Mouse (Mus musculus) midbrain, embryonic 10.5 days (tissue): ENCODE results near the gene Ahdc1. TPM values are rescaled to one million over a fixed set of nuclear protein-coding genes. Genes with fewer than 3 reads are reported as not detected.

ENCODE experiments used
- DNase-seq: peaks from one replicate; pipeline ENCODE4 v3.0.0-alpha.2; 2017; ENCODE audit warnings: low spot score
- H3K27ac ChIP-seq: fragments of 300-500 bp; sonication (generic); replicated peaks from 2 replicates; pipeline ENCODE4 v1.5.1; 2016; ENCODE audit warnings: mild to moderate bottlenecking
- H3K27me3 ChIP-seq: fragments of 300-500 bp; sonication (generic); 2 replicates; pipeline ENCODE4 v1.6.1; 2016; ENCODE audit warnings: low read depth, mild to moderate bottlenecking; ENCODE audit not compliant: poor library complexity, severe bottlenecking
- H3K36me3 ChIP-seq: fragments of 300-500 bp; sonication (generic); 2 replicates; pipeline ENCODE4 v1.6.1; 2016; ENCODE audit warnings: mild to moderate bottlenecking, moderate library complexity
- H3K4me1 ChIP-seq: fragments of 300-500 bp; sonication (generic); 2 replicates; pipeline ENCODE4 v1.6.1; 2016
- H3K4me3 ChIP-seq: fragments of 300-500 bp; sonication (generic); 2 replicates; pipeline ENCODE4 v1.5.1; 2016; ENCODE audit warnings: mild to moderate bottlenecking, moderate library complexity
- H3K9me3 ChIP-seq: fragments of 300-500 bp; sonication (generic); replicated peaks from 2 replicates; pipeline ENCODE4 v1.6.1; 2016; ENCODE audit warnings: mild to moderate bottlenecking
- WGBS: fragments of 180-500 bp; shearing (Covaris S2); methylation state at CpG from one replicate; pipeline ENCODE4 v1.1.7; 2016; 5-methylcytosine and 5-hydroxymethylcytosine counted together
- polyA plus RNA-seq: library from polyadenylated mRNA; unstranded; fragments of >200 nt; fragmentation: Nextera tagmentation; extraction: Ambion mirVana; gene quantifications from 2 replicates; pipeline ENCODE4 v1.2.1, GENCODE M21; 2016

Ahdc1 gene
- polyA plus RNA-seq, 1 experiment from 2014 or later = 5.8 TPM

- Histone ChIP-seq H3K27ac (no peak overlapping the region; the same call in 1 of the 2 replicates), H3K36me3 (no peaks in the 10 kb centered on the region), H3K9me3 (no peaks in the 10 kb centered on the region), H3K4me1 (peaks cover 39% of the 10 kb centered on the region), H3K4me3 (no peak overlapping the region), H3K27me3 (no peaks in the 10 kb centered on the region)
- DNase-seq = no peak
- 61% methylated on average over 6 of the region's 6 CpGs for WGBS
Measured at GRCm38 (mm10) chr4:133113351-133113882, 102.4 kb downstream of the Ahdc1 start.

- Histone ChIP-seq H3K4me3 (no peak overlapping the region), H3K9me3 (no peaks in the 10 kb centered on the region), H3K4me1 (peaks cover 39% of the 10 kb centered on the region), H3K27me3 (no peaks in the 10 kb centered on the region), H3K27ac (no peak overlapping the region), H3K36me3 (no peaks in the 10 kb centered on the region)
- no peak for DNase-seq
- WGBS = 94% methylated on average over 3 of the region's 3 CpGs
Measured at GRCm38 (mm10) chr4:133114762-133115161, 103.7 kb downstream of the Ahdc1 start.

- Histone ChIP-seq H3K36me3 (no peaks in the 10 kb centered on the region), H3K4me1 (peaks cover 49% of the 10 kb centered on the region), H3K4me3 (no peak overlapping the region), H3K27me3 (no peaks in the 10 kb centered on the region), H3K9me3 (no peaks in the 10 kb centered on the region), H3K27ac (peak overlapping the region; percentile 78; the same call in 1 of the 2 replicates)
- DNase-seq = no peak
- 85% methylated on average over 14 of the region's 14 CpGs for WGBS
Measured at GRCm38 (mm10) chr4:133115721-133116429, 104.8 kb downstream of the Ahdc1 start.

- H3K4me1 ChIP-seq = peaks cover 56% of the 10 kb centered on the region
- no peaks in the 10 kb centered on the region for H3K36me3 ChIP-seq
- no peak for DNase-seq
- H3K4me3 ChIP-seq = 0 out of 2 replicates have a peak overlapping the region, but pooled peaks have one; percentile 25
- H3K27me3 ChIP-seq = no peaks in the 10 kb centered on the region
- H3K27ac ChIP-seq = peak overlapping the region; percentile 78
- H3K9me3 ChIP-seq = no peaks in the 10 kb centered on the region
- WGBS = 58% methylated on average over 3 of the region's 3 CpGs
Measured at GRCm38 (mm10) chr4:133116756-133117470, 105.9 kb downstream of the Ahdc1 start.

- DNase-seq = peak; percentile 49
- no peaks in the 10 kb centered on the region for H3K36me3 ChIP-seq
- H3K4me3 ChIP-seq = peak overlapping the region; percentile 25
- H3K27ac ChIP-seq = peak overlapping the region; percentile 78
- peaks cover 60% of the 10 kb centered on the region for H3K4me1 ChIP-seq
- WGBS = 28% methylated on average over 18 of the region's 18 CpGs
- H3K27me3 ChIP-seq = no peaks in the 10 kb centered on the region
- no peaks in the 10 kb centered on the region for H3K9me3 ChIP-seq
Measured at GRCm38 (mm10) chr4:133117556-133118411, 106.7 kb downstream of the Ahdc1 start.

- no peaks in the 10 kb centered on the region for H3K36me3 ChIP-seq
- H3K4me1 ChIP-seq = peaks cover 55% of the 10 kb centered on the region
- WGBS = 93% methylated on average over 6 of the region's 6 CpGs
- no peaks in the 10 kb centered on the region for H3K27me3 ChIP-seq
- no peaks in the 10 kb centered on the region for H3K9me3 ChIP-seq
- H3K4me3 ChIP-seq = no peak overlapping the region
- no peak for DNase-seq
- no peak overlapping the region for H3K27ac ChIP-seq
Measured at GRCm38 (mm10) chr4:133118775-133119375, 107.8 kb downstream of the Ahdc1 start.

- 0 out of 2 replicates have a peak, but pooled peaks cover 2% of the 10 kb centered on the region for H3K36me3 ChIP-seq
- no peak overlapping the region for H3K27ac ChIP-seq
- no peaks in the 10 kb centered on the region for H3K9me3 ChIP-seq
- DNase-seq = no peak
- 88% methylated on average over 6 of the region's 6 CpGs for WGBS
- H3K4me3 ChIP-seq = no peak overlapping the region
- H3K27me3 ChIP-seq = no peaks in the 10 kb centered on the region
- H3K4me1 ChIP-seq = peaks cover 55% of the 10 kb centered on the region
Measured at GRCm38 (mm10) chr4:133119579-133119978, 108.5 kb downstream of the Ahdc1 start.

- 9% methylated on average over 11 of the region's 11 CpGs for WGBS
- peaks cover 53% of the 10 kb centered on the region for H3K4me1 ChIP-seq
Measured at GRCm38 (mm10) chr4:133120833-133121321, 109.8 kb downstream of the Ahdc1 start.

GRCm38 (mm10) chr4:133121416-133121815 is 110.4 kb downstream of the Ahdc1 start:
- no peaks in the 10 kb centered on the region for H3K9me3 ChIP-seq
- DNase-seq = no peak
- 72% methylated on average over 1 of the region's 1 CpGs for WGBS
- H3K4me1 ChIP-seq = peaks cover 47% of the 10 kb centered on the region
- no peak overlapping the region for H3K4me3 ChIP-seq
- H3K27ac ChIP-seq = no peak overlapping the region
- 0 out of 2 replicates have a peak, but pooled peaks cover 2% of the 10 kb centered on the region for H3K36me3 ChIP-seq
- no peaks in the 10 kb centered on the region for H3K27me3 ChIP-seq

More at GRCm38 (mm10) chr4:133120833-133121321, 109.8 kb downstream of the Ahdc1 start:
- no peak for DNase-seq
- Histone ChIP-seq H3K9me3 (no peaks in the 10 kb centered on the region), H3K4me3 (peak overlapping the region; percentile 24; the same call in 1 of the 2 replicates), H3K27me3 (no peaks in the 10 kb centered on the region), H3K27ac (peak overlapping the region; percentile 24; the same call in 1 of the 2 replicates), H3K36me3 (0 out of 2 replicates have a peak, but pooled peaks cover 2% of the 10 kb centered on the region)

GRCm38 (mm10) chr4:133121974-133122637 is 111.0 kb downstream of the Ahdc1 start:
- H3K36me3 ChIP-seq = 0 out of 2 replicates have a peak, but pooled peaks cover 2% of the 10 kb centered on the region
- no peaks in the 10 kb centered on the region for H3K9me3 ChIP-seq
- no peak overlapping the region for H3K4me3 ChIP-seq
- no peak for DNase-seq
- no peak overlapping the region for H3K27ac ChIP-seq
- H3K4me1 ChIP-seq = peaks cover 40% of the 10 kb centered on the region
- WGBS = 61% methylated on average over 5 of the region's 5 CpGs
- no peaks in the 10 kb centered on the region for H3K27me3 ChIP-seq

- Histone ChIP-seq H3K4me3 (no peak overlapping the region), H3K9me3 (no peaks in the 10 kb centered on the region), H3K27ac (no peak overlapping the region), H3K27me3 (no peaks in the 10 kb centered on the region), H3K4me1 (peaks cover 31% of the 10 kb centered on the region), H3K36me3 (0 out of 2 replicates have a peak, but pooled peaks cover 2% of the 10 kb centered on the region)
- WGBS = 72% methylated on average over 3 of the region's 3 CpGs
- no peak for DNase-seq
Measured at GRCm38 (mm10) chr4:133127079-133127478, 116.0 kb downstream of the Ahdc1 start.
